Mouse (Mus musculus) ES-Bruce4 (cell line): ENCODE measurements around the gene Ctdnep1.

Source experiments
- CTCF ChIP-seq: IDR thresholded peaks from one replicate; pipeline ENCODE4 v1.8.1; 2011; ENCODE audit warnings: low read depth, low read length
- EP300 ChIP-seq: IDR thresholded peaks from 2 replicates; pipeline ENCODE4 v1.6.1; 2011; ENCODE audit warnings: low read depth, low read length; ENCODE audit not compliant: insufficient read depth

- TF ChIP-seq CTCF (peak; percentile 91), EP300 (no peak)
Observed at GRCm38 (mm10) chr11:69948763-69949150, 32.2 kb upstream of the Ctdnep1 start.
